Mouse (Mus musculus) thymus, postnatal 36 days (tissue): ENCODE results near the gene Klhl29.

Experiments
- DNase-seq, 2 experiments: peaks; one replicate each; pipeline ENCODE4 v3.0.0; 2022; ENCODE audit warnings: mixed read lengths in 2 of 2

Klhl29 gene

GRCm38 (mm10) chr12:5375616-5376461 is at the start of gene Klhl29:
Klhl29 (minus strand) TSS chr12:5375682.
- no peak for DNase-seq

- DNase-seq: no peak
Measured at GRCm38 (mm10) chr12:5425276-5425675, 49.8 kb upstream of the Klhl29 start.

DNA sequence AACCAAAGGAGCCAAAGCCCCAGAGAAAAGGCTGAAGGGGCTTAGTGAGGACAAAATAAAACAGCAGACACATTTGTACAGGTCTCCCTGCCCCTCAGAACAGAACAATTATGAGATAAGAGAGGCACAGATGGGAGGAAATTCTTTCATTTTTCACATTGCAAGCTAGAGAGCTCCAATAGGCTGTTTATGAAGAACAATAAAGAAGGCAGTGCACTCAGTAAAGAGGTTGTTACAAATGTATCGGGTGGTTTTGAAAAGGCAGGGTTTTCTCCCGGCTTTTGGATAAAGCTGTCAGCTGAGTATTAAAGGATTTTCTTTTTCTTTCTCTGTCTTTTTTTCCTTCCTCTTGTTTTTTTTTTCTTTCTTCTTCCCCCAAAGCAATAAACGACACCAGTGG is 40.3 kb upstream of the Klhl29 start:
- no peak for DNase-seq

GRCm38 (mm10) chr12:5413976-5414375 is 38.5 kb upstream of the Klhl29 start:
- DNase-seq: no peak

DNA sequence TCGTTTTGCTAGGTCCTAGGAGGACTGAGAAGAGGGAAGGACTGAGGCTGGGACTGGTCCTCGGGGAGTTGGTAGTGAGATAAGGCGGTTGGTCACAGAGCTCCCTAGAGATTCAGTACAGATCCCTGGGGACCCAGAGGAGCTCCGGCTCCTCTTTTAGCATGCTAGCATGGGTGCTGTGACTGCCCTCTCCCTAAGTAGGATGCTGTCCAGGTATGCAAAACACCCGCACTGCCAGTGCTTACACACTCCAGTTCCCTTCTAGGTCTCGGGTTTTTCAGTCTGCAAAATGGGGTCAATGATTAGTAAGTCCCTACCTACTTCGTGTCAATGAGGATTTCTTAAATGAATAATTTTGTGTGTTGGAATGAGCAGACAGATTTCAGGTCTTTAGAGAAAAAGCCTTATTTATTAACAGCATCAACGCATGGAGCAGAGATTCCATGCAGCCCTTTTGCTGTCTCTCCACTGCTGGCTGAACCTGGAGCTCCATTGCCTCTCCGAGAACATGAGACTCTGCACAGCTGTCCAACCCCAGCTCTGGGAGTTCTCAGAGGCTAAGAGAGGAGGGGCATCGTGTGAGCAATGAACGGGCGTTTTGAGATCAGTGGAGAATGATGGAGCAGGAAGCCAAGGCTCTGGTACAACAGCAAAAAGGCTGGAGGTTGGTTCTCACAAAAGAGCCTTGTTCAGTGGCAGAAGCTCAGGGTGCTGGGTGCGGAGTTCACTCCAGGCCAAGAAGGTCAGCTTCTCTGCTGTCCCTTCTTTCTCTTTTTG is 36.5 kb upstream of the Klhl29 start:
- DNase-seq: no peak

GRCm38 (mm10) chr12:5411346-5411745 is 35.9 kb upstream of the Klhl29 start:
- no peak for DNase-seq

- DNase-seq: peak; percentile 5 to 9
Measured at GRCm38 (mm10) chr12:5410391-5411115, 35.1 kb upstream of the Klhl29 start.

DNA sequence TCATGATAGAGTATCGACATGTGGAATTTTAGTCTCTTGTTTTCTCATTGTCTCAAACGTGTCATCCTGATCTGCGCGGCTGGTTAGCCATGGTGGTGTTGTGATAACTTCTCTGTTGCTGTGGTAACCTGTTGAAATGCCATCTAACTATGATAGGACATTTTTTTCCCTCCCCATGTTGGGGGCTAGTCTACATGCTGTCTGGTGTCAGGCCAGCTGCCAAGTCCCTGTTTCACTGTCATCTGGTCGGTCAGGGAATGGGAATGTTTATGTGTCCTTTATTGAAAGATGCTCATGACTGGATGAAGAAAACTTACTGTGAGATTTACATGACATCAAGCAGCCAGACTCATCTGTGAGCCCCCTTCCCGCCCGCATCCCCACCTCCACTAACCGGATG is 31.7 kb upstream of the Klhl29 start:
- no peak for DNase-seq

- no peak for DNase-seq
Measured at GRCm38 (mm10) chr12:5397423-5397822, 21.9 kb upstream of the Klhl29 start.

DNA sequence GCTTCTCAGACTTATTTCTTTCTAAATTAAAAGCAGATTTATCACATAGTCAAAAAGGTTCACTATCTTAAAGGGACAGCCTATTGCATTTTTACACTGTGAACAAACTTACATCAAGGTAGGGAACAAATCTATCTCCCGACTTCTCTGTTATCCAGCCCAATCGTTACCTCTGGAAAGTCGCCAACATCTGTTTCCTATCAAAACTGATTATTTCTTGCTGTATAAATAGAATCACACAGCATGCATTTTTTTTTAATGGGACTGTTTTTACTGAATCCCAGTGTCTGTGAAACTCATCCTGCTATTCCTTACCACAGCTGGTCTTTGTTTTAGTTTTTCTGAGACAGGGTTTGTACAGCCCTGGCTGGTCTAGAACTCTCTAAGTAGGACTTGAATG is 19.7 kb upstream of the Klhl29 start:
- no peak for DNase-seq

- DNase-seq: no peak
Measured at GRCm38 (mm10) chr12:5387112-5387511, 11.6 kb upstream of the Klhl29 start.

DNA sequence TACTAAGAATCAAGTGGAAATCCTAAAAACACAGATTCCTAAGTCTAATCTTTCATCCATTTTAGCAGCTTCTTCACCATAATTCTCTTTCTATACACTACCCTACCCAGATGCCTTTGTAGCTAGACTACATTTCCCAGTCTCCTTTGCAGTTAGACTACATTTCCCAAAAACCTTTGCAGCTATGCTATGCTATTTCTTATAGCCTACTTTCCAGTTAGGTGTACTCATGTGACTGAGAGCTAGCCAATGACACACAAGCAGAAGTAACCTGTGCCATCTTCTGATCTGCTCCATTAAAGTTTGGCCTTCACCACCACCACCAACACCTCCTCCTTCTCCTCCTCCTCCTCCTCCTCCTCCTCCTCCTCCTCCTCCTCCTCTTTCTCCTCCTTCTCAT is 11.2 kb upstream of the Klhl29 start:
- DNase-seq: no peak

- DNase-seq: no peak
Measured at GRCm38 (mm10) chr12:5381694-5382093, 6.2 kb upstream of the Klhl29 start.

- no peak for DNase-seq
Measured at GRCm38 (mm10) chr12:5374684-5375615, 532 bp downstream of the Klhl29 start.

- DNase-seq: no peak
Measured at GRCm38 (mm10) chr12:5374196-5374683, 1.2 kb downstream of the Klhl29 start.

DNA sequence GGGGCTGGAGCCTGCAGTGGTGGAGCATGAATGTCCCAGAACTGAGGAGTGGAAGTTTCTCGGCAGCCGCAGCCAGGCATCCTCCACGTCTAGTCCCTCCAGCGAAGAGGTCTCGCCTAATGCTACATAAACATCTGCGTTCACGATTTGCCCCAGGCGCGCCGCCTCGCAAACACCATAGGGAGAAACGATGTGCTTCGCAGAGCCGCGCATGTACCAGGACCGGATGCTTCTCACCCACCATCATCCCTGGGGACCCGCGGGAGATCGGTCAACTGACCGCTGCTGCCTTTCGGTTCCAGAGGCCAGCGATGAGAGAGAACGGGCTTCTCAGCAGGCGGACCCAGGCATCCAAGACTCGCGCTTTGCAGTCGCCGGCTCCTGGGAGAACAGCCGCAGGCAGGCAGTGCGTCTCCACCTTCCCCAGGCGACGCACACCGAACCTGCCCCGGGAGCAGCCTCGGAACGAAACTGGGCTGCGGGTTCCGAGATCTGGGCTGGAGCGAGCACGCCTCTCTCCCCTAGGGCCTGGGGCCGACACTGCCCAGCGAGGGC is 1.8 kb downstream of the Klhl29 start:
- DNase-seq: no peak

GRCm38 (mm10) chr12:5369396-5369795 is 6.1 kb downstream of the Klhl29 start:
- DNase-seq: no peak

- DNase-seq: no peak
Measured at GRCm38 (mm10) chr12:5364836-5365235, 10.6 kb downstream of the Klhl29 start.

DNA sequence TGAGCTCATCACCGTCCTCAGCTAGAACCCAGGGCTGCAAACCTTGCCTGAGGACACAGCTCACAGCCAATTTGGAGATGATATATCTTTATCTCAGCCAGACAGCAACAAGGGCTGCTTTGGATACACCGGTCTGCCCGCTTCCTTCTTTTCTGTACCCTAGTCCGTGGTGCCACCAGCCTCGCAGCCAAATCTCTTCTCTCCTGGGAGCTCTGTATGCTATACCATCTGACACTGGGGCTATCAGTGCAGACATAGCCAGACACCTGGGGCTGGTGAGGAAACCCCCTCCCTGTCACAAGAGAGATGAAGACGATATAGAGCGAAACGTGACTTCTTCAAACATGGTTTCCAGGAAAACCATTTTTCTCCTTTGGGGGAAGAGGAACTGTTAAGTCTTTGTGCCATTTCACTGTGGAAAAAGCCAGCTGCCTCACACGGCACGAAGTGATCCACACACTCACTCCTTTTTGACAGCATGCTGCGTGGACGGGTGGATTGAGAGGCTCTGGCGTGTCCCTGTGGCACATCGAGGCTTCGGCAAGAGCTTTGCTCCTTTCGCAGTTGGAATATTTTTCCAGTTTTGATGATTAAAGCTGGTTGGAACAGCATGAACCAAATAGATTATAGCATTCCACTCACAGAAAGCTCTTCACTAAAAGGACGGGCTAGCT is 11.4 kb downstream of the Klhl29 start:
- DNase-seq: no peak

DNA sequence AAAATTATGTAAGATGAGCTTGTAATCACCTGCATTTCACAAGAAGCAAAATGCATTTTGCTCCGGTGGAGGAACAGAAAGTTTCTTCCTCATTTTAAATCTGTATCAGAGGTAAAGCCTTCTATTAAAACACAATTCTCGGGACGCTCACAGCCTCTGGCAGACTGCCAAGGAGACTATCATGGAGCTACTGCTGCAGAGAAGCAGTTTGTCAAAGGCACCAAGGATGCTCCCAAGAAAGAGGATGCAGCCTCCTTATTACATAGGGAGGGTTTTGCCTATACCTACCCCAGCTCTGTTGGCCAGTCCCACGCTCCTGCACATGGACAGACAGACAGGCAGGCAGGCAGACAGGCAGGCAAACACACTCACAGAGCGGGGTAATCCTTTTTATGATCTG is 16.4 kb downstream of the Klhl29 start:
- no peak for DNase-seq

GRCm38 (mm10) chr12:5358497-5358896 is 17.0 kb downstream of the Klhl29 start:
- no peak for DNase-seq
